Mouse (Mus musculus): Measurements from ENCODE around the gene Cyp2d11. TPM values are rescaled to one million over a fixed set of nuclear protein-coding genes. Genes with fewer than 3 reads are reported as not detected.
"Not testable (repeated sequence)": the region's sequence is repeated elsewhere in the genome, so short reads cannot be mapped to it uniquely, and the experiment has no call there.

The Cyp2d11 gene
- not detected in 2 replicates for polyA plus RNA-seq (2016; fragmentation: Nextera tagmentation; extraction: Ambion mirVana)

GRCm38 (mm10) chr15:82393922-82394321, at the start of gene Cyp2d11:
Gene Cyp2d11 (minus strand): TSS chr15:82394022.
- ATAC-seq (ENCODE audit: low FRiP score, low read depth); H3K27me3 ChIP-seq; H3K4me3 ChIP-seq; H3K9me3 ChIP-seq; H3K36me3 ChIP-seq; H3K27ac ChIP-seq (replicated peaks); H3K4me2 ChIP-seq (replicated peaks); H3K4me1 ChIP-seq; H3K9ac ChIP-seq (replicated peaks): not testable (repeated sequence)
- WGBS: 89% methylated on average over 2 of the region's 2 CpGs

DNA sequence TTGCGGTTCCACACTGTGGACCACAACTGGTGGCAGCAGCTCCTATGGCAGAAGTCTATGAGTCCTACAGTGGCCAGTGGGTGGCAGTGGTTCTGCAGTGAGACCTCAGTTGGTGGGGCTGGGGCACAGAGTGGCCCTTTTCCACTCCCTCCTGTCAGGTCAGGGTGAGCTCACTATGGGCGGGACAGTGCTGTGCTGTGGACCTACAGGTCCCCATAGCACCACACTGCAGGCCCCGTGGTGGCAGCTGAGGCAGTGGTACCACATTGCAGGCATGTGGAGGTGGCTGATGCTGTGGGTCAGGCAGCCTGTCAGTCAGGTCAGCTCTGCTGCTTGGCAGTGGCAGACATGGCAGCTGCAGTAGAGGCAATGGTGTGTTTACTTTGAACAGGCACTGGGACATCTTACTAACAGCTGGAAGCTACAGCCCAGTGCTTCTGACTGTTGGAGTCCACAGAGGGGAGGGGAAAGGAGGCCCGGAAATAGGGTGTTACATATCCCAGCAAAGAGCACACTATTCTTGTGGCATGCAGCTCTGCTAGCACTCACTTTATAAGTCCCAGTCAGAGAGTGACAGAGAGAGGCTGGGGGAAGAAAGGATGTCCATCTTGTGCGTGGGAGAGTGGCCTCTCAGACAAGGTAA, 44.3 kb upstream of the Cyp2d11 start:
- WGBS: 71% methylated on average over 5 of the region's 5 CpGs
- no peaks in the 10 kb centered on the region for H3K36me3 ChIP-seq
- H3K9me3 ChIP-seq: peaks cover 4% of the 10 kb centered on the region; the same call in 1 of the 2 replicates
- H3K4me3 ChIP-seq: no peak overlapping the region
- no peak overlapping the region for H3K9ac ChIP-seq (replicated peaks)
- no peak for ATAC-seq (ENCODE audit: low FRiP score, low read depth)
- no peak overlapping the region for H3K27ac ChIP-seq (replicated peaks)
- H3K4me1 ChIP-seq: no peaks in the 10 kb centered on the region
- H3K4me2 ChIP-seq (replicated peaks): no peak overlapping the region
- H3K27me3 ChIP-seq: no peaks in the 10 kb centered on the region

DNA sequence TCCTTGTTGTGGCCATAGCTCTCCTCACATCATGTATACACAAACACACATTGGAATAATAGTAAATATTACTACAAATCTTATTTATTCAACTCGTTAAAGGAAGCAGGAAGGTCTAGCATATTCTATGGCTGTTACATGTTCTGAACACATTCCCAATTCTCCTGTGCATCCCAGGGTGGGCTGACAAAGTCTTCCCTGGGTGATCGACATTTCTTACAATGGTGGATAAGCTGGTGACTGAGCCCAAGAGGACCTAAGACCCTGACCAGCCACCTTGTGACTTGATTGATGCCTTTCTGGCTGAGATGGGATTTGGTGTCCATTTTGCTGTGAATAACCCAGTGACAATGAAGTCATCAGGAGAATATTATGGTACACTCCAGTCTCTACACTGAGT, 41.8 kb upstream of the Cyp2d11 start:
- no peaks in the 10 kb centered on the region for H3K36me3 ChIP-seq
- H3K27me3 ChIP-seq: no peaks in the 10 kb centered on the region
- no peak overlapping the region for H3K4me2 ChIP-seq (replicated peaks)
- no peaks in the 10 kb centered on the region for H3K4me1 ChIP-seq
- no peak overlapping the region for H3K27ac ChIP-seq (replicated peaks)
- peaks cover 4% of the 10 kb centered on the region for H3K9me3 ChIP-seq
- no peak overlapping the region for H3K9ac ChIP-seq (replicated peaks)
- whole genome bisulfite sequencing: 86% methylated on average over 2 of the region's 2 CpGs
- ATAC-seq (ENCODE audit: low FRiP score, low read depth): no peak
- no peak overlapping the region for H3K4me3 ChIP-seq

DNA sequence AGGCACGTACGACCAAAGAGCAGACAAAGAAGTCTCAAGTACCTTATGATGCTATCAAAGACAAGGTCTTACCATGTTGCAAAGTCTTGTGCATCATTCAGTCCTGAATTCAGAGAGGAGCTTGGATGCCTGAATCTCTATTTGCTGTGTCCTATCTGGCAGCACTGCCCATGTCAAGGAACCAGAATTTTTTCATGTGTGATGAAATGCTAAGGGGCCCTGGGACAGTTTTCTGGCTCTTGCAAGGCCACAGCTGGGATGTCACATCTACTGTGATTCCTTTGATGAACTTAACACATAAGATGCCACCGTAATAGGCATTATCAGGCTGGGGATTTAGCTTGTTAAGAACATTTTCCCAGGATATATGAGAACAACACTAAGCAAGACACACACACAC, 41.2 kb upstream of the Cyp2d11 start:
- no peak overlapping the region for H3K9ac ChIP-seq (replicated peaks)
- H3K27ac ChIP-seq (replicated peaks): no peak overlapping the region
- no peak overlapping the region for H3K4me2 ChIP-seq (replicated peaks)
- no peak for ATAC-seq (ENCODE audit: low FRiP score, low read depth)
- no peaks in the 10 kb centered on the region for H3K4me1 ChIP-seq
- 87% methylated on average over 3 of the region's 3 CpGs for WGBS
- no peaks in the 10 kb centered on the region for H3K27me3 ChIP-seq
- H3K9me3 ChIP-seq: peaks cover 4% of the 10 kb centered on the region
- no peaks in the 10 kb centered on the region for H3K36me3 ChIP-seq
- H3K4me3 ChIP-seq: no peak overlapping the region

DNA sequence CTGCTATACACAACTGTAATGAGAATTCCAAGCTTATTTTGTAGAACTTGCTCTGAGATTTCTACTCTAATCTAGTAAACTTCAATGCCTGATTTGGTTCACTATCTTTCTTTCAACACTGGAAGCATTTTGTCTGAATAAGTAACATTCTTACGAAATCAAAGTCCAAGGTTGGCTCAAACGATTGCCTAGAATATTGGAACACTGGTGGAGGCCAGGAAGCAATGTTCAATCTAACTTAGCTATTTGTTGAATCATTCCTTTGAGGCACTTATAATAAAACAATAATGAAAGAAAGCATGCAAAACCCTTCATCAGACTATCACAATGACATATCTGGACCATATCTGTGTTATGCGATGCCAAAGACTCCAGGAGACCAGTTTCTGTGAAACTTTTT, 40.7 kb upstream of the Cyp2d11 start:
- no peaks in the 10 kb centered on the region for H3K36me3 ChIP-seq

GRCm38 (mm10) chr15:82433621-82434020, 39.8 kb upstream of the Cyp2d11 start:
- Histone ChIP-seq H3K27ac (replicated peaks) (no peak overlapping the region), H3K9ac (replicated peaks) (no peak overlapping the region), H3K4me3 (no peak overlapping the region), H3K4me2 (replicated peaks) (no peak overlapping the region), H3K36me3 (no peaks in the 10 kb centered on the region), H3K27me3 (no peaks in the 10 kb centered on the region), H3K4me1 (no peaks in the 10 kb centered on the region), H3K9me3 (peaks cover 4% of the 10 kb centered on the region)
- ATAC-seq (ENCODE audit: low FRiP score, low read depth): no peak
- WGBS: 94% methylated on average over 3 of the region's 3 CpGs

More for the DNA sequence above, 40.7 kb upstream of the Cyp2d11 start:
- Histone ChIP-seq H3K4me2 (replicated peaks) (no peak overlapping the region), H3K4me1 (no peaks in the 10 kb centered on the region), H3K27me3 (no peaks in the 10 kb centered on the region), H3K9ac (replicated peaks) (no peak overlapping the region), H3K27ac (replicated peaks) (no peak overlapping the region), H3K9me3 (peaks cover 4% of the 10 kb centered on the region), H3K4me3 (no peak overlapping the region)
- 94% methylated on average over 3 of the region's 3 CpGs for WGBS
- ATAC-seq (ENCODE audit: low FRiP score, low read depth): no peak

DNA sequence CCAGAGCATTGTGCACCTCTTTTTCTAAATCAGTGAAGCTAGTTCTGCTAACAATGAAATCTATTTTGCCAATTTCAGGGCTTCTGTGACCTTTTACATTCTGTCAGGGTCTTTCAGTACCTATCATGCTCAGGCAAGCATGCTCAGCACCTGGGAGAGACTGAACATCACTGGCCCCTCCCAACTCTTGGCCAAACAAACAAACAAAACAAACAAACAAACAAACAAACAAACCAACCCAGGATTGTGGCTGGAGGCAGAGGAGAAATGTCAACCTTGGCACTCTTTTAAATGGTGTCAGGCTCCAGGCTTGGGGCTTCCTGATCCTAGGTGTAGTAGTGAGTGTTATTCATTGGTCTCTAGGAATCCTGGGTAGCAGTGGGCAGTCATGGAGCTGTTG, 39.3 kb upstream of the Cyp2d11 start, which contains the start of gene Cyp2d9:
TSS of gene Cyp2d9 (plus strand) at position 301 of the 400 bp plus-strand sequence.
- no peak within 1 kb of the TSS for H3K4me3 ChIP-seq
- ATAC-seq (ENCODE audit: low FRiP score, low read depth): no peak
- H3K27ac ChIP-seq (replicated peaks): no peak within 1 kb of the TSS
- no peaks in the 10 kb centered on the region for H3K27me3 ChIP-seq
- no peaks in the 10 kb centered on the region for H3K4me1 ChIP-seq
- H3K9ac ChIP-seq (replicated peaks): no peak within 1 kb of the TSS
- H3K4me2 ChIP-seq (replicated peaks): no peak within 1 kb of the TSS
- peaks cover 6% of the 10 kb centered on the region for H3K9me3 ChIP-seq
- no peaks in the 10 kb centered on the region for H3K36me3 ChIP-seq

GRCm38 (mm10) chr15:82423471-82423870, 29.6 kb upstream of the Cyp2d11 start:
- WGBS: 73% methylated on average over 3 of the region's 3 CpGs
- Histone ChIP-seq H3K4me3 (no peak overlapping the region), H3K36me3 (no peaks in the 10 kb centered on the region), H3K9me3 (peaks cover 5% of the 10 kb centered on the region; the same call in 1 of the 2 replicates), H3K27me3 (no peaks in the 10 kb centered on the region), H3K4me1 (no peaks in the 10 kb centered on the region), H3K9ac (replicated peaks) (no peak overlapping the region), H3K27ac (replicated peaks) (no peak overlapping the region), H3K4me2 (replicated peaks) (no peak overlapping the region)
- no peak for ATAC-seq (ENCODE audit: low FRiP score, low read depth)

- H3K4me1 ChIP-seq: no peaks in the 10 kb centered on the region
- no peaks in the 10 kb centered on the region for H3K36me3 ChIP-seq
- H3K27ac ChIP-seq (replicated peaks): no peak overlapping the region
- 78% methylated on average over 4 of the region's 4 CpGs for whole genome bisulfite sequencing
- no peak for ATAC-seq (ENCODE audit: low FRiP score, low read depth)
- peaks cover under 1% of the 10 kb centered on the region; the same call in 1 of the 2 replicates for H3K9me3 ChIP-seq
- H3K27me3 ChIP-seq: no peaks in the 10 kb centered on the region
- H3K4me3 ChIP-seq: no peak overlapping the region
- no peak overlapping the region for H3K9ac ChIP-seq (replicated peaks)
- H3K4me2 ChIP-seq (replicated peaks): no peak overlapping the region
Observed at GRCm38 (mm10) chr15:82422935-82423334, 29.1 kb upstream of the Cyp2d11 start.

DNA sequence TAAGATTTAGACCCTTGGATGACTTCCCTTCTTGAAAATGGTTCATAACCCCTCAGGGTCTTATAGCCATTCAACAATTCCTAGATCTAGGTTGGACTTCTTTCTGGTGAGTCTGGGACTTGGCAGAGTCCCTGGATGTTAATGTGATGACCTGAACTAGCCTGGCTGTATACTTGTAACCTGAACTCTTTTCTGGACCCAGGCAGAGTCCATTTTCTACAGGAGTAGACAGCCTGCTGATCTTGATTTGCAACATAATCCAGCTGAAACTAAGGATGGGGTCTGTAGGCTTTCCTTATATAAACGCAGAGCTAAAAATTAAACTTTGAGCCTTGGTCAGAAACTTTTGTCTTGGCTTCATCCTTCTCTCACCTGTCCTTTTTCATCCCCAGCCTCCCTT, 24.8 kb upstream of the Cyp2d11 start:
- Histone ChIP-seq H3K27ac (replicated peaks) (no peak overlapping the region), H3K36me3 (no peaks in the 10 kb centered on the region), H3K27me3 (no peaks in the 10 kb centered on the region), H3K4me2 (replicated peaks) (no peak overlapping the region), H3K9ac (replicated peaks) (no peak overlapping the region), H3K4me3 (no peak overlapping the region), H3K9me3 (no peaks in the 10 kb centered on the region), H3K4me1 (peaks cover 10% of the 10 kb centered on the region)
- ATAC-seq (ENCODE audit: low FRiP score, low read depth): no peak
- WGBS: 75% methylated on average over 1 of the region's 1 CpGs

DNA sequence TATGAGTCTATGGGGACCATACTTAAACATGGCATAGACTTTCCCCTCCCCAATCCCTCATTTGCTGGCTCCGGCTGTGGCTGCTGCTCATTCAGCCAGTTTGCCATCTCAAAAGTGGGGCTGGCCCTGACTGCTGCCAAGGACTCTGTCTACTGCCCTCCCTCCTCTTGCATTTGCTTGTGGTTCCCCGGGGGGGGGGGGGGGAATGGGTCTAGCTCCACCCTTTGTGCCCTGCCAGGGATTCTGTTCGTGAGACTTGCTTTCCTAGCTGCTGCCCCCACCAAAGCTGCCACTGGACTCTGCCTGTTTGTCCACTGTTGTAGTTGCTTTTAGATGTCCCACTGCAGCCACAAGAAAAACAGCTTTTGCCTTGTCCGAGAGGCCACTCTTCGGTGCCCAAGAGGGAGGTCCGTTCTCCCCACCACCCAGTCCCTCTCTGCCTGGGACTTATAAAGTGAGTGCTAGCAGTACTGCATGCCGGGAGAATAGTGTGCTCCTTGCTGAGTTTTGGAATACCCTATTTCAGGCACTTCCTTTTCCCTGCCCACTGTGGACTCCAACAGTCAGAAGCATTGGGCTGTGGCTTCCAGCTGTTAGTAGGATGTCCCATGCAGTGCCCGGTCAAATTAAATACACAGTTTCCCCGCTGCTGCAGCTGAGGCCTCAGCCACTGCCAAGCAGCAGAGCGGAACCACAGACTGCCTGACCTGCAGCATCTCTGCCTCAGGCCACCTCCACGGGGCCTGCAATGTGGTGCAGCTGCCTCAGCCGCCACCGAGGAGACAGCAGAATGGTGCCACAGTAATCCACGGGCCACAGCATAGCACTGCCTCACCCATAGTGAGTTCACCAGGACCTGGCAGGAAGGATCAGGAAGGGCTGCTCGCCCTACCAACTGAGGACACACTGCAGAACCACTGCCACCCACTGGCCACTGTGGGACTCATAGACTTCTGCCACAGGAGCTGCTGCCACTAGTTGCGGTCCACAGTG, 23.3 kb upstream of the Cyp2d11 start:
- no peaks in the 10 kb centered on the region for H3K9me3 ChIP-seq
- WGBS: 25% methylated on average over 16 of the region's 16 CpGs
- H3K27me3 ChIP-seq: no peaks in the 10 kb centered on the region
- peak overlapping the region; percentile 37 for H3K9ac ChIP-seq (replicated peaks)
- H3K36me3 ChIP-seq: no peaks in the 10 kb centered on the region
- no peak overlapping the region for H3K27ac ChIP-seq (replicated peaks)
- H3K4me3 ChIP-seq: 0 out of 2 replicates have a peak overlapping the region, but pooled peaks have one; percentile 3
- peak; percentile 83 for ATAC-seq (ENCODE audit: low FRiP score, low read depth)
- peak overlapping the region; percentile 37 for H3K4me2 ChIP-seq (replicated peaks)
- H3K4me1 ChIP-seq: peaks cover 10% of the 10 kb centered on the region

DNA sequence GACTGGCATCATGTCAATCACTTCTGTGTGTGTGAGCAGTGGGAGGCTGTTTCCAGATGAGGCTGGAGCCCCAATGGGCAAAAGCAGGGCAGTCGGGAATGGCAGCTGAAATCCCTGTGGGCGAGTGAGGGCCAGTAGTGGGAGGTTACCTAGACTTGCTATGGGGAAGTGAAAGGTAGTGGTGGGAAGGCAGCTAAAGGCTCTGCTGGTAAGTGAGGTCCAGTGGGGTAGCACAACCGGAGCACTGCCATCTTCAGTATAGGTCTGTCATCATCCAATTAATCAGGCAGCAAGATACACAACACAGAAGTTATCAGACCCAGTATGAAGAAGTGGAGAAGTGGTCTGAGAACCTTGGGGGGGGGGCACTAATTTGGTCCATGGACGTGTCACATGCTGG, 13.7 kb upstream of the Cyp2d11 start:
- Histone ChIP-seq H3K27me3 (no peaks in the 10 kb centered on the region), H3K9ac (replicated peaks) (no peak overlapping the region), H3K27ac (replicated peaks) (no peak overlapping the region), H3K4me3 (no peak overlapping the region), H3K9me3 (no peaks in the 10 kb centered on the region), H3K4me2 (replicated peaks) (no peak overlapping the region), H3K4me1 (no peaks in the 10 kb centered on the region), H3K36me3 (no peaks in the 10 kb centered on the region)
- no peak for ATAC-seq (ENCODE audit: low FRiP score, low read depth)
- 86% methylated on average over 4 of the region's 4 CpGs for WGBS
